8 mouse cellular contexts compared by ENCODE assay signal in genomic region chr1:177795421-177796192, GRCm38 (mm10). TPM values are rescaled to one million over a fixed set of nuclear protein-coding genes. Genes with fewer than 3 reads are reported as not detected.
DNase-seq lines count a peak whose midpoint lies in the region; ATAC-seq lines count a peak whose summit lies in the region.

No protein-coding gene starts in this region.

- intact Hi-C loops in gastrocnemius, postnatal 14 days (cut with DNase I; ENCODE audit: low total_unique reads) = no loop called here

- ATAC-seq in megakaryocyte-erythroid progenitor cell, adult 5-6 weeks (replicated peaks; ENCODE audit: low FRiP score, low TSS enrichment, poor library complexity, severe bottlenecking) = peak; percentile 20

- DNase-seq in adrenal gland, postnatal 25 days = peak; percentile 48
- no peak for DNase-seq in adrenal gland, adult 18-20 months (ENCODE audit: low spot score in 2 of 2)
- peak; percentile 78 for DNase-seq in thymus, postnatal 4 days
- no peak for DNase-seq in thymus, postnatal 25 days
- DNase-seq in gastrocnemius, postnatal 14 days = peak; percentile 49
- DNase-seq in layer of hippocampus, postnatal 25 days (ENCODE audit: extremely low spot score in 1 of 2, low spot score in 1 of 2) = peak; percentile 27 to 38
- DNase-seq in testis, postnatal 14 days (ENCODE audit: low spot score) = peak; percentile 84

RNA-seq across cellular contexts. Expression of gene Adss, which starts 0.7 kb away (rescaled TPM):
- 67.7 and 72.6 TPM in 2 replicates for total RNA-seq in adrenal gland, postnatal 25 days (2021)
- total RNA-seq in adrenal gland, adult 18-20 months (2021) = 10 to 100 TPM; 47.9 to 69.8 TPM
- total RNA-seq in gastrocnemius, postnatal 14 days (2021) = 10 to 100 TPM; 10.4 to 10.6 TPM
- 10 to 100 TPM; 68.6 to 69.1 TPM for total RNA-seq in layer of hippocampus, postnatal 25 days (2021)
- total RNA-seq in megakaryocyte-erythroid progenitor cell, adult 5-6 weeks (2014; fragmentation: Nextera tagmentation) = 86.1 and 93.5 TPM in 2 replicates
- total RNA-seq in megakaryocyte-erythroid progenitor cell, adult 5-6 weeks (2017) = 227 and 256 TPM in 2 replicates

Comparison
In these comparisons a context has a peak if more than half of its experiments do, and no peak if none do; other contexts are left out.
1. DNase-seq: peak in adrenal gland, postnatal 25 days (single experiment), thymus, postnatal 4 days (single experiment), gastrocnemius, postnatal 14 days (single experiment), layer of hippocampus, postnatal 25 days (2 of 2) and testis, postnatal 14 days (single experiment); none in adrenal gland, adult 18-20 months (0 of 2) and thymus, postnatal 25 days (single experiment).